8 mouse cellular contexts compared by ENCODE assay signal in genomic region chr7:79578851-79579241, GRCm38 (mm10). TPM values are rescaled to one million over a fixed set of nuclear protein-coding genes. Genes with fewer than 3 reads are reported as not detected.
DNase-seq lines count a peak whose midpoint lies in the region; ATAC-seq and TF ChIP-seq lines count a peak whose summit lies in the region.

No protein-coding gene starts in this region.

- no peak for DNase-seq in layer of hippocampus, adult 2 months (ENCODE audit: low spot score in 2 of 2)
- no peak for DNase-seq in layer of hippocampus, adult 9-10 months (ENCODE audit: low spot score)
- DNase-seq in brain, embryonic 14.5 days (ENCODE audit: low read depth): peak; percentile 96
- DNase-seq in heart, postnatal 0 days (ENCODE audit: low spot score): no peak
- no peak for DNase-seq in spleen, postnatal 14 days (ENCODE audit: low spot score in 2 of 2)
- DNase-seq in adrenal gland, adult 18-20 months (ENCODE audit: low spot score in 2 of 2): no peak

- TF ChIP-seq POLR2A in brain, embryonic 14.5 days (IDR thresholded peaks at IDR 0.05; ENCODE audit: borderline replicate concordance, extremely low read depth, insufficient read depth, insufficient read length, poor library complexity, severe bottlenecking): 0 out of 2 replicates have a peak, but pooled peaks have one; percentile 16
- TF ChIP-seq POLR2A in small intestine, adult 2 months (IDR thresholded peaks at IDR 0.05; ENCODE audit: low read depth, low read length): no peak

- H3K27ac ChIP-seq in layer of hippocampus, adult 2 months: peak overlapping the region; percentile 89
- no peak overlapping the region for H3K27ac ChIP-seq in heart, postnatal 0 days (ENCODE audit: low read depth)
- H3K27ac ChIP-seq in liver, embryonic 12.5 days: no peak overlapping the region
- H3K27ac ChIP-seq in small intestine, adult 2 months (ENCODE audit: insufficient read depth, low read depth, low read length): no peak overlapping the region

- H3K9me3 ChIP-seq in heart, postnatal 0 days (replicated peaks; ENCODE audit: control insufficient read depth, low read length): no peaks in the 10 kb centered on the region
- H3K9me3 ChIP-seq in liver, embryonic 12.5 days (replicated peaks): no peaks in the 10 kb centered on the region

- WGBS in heart, postnatal 0 days: 2% methylated on average over 20 of the region's 20 CpGs
- 3% methylated on average over 20 of the region's 20 CpGs for WGBS in liver, embryonic 12.5 days (ENCODE audit: insufficient replicate concordance)
- WGBS in small intestine, adult 2 months: 6% methylated on average over 20 of the region's 20 CpGs

- H3K4me1 ChIP-seq in heart, postnatal 0 days (ENCODE audit: control insufficient read depth, insufficient read depth): peaks cover 23% of the 10 kb centered on the region
- peaks cover 11% of the 10 kb centered on the region for H3K4me1 ChIP-seq in liver, embryonic 12.5 days
- no peaks in the 10 kb centered on the region for H3K4me1 ChIP-seq in small intestine, adult 2 months (ENCODE audit: control insufficient read depth, insufficient read depth, insufficient read length, low read length)

- no peaks in the 10 kb centered on the region for H3K36me3 ChIP-seq in heart, postnatal 0 days (replicated peaks; ENCODE audit: control insufficient read depth, insufficient read depth, low read length)
- H3K36me3 ChIP-seq in liver, embryonic 12.5 days: no peaks in the 10 kb centered on the region
- no peaks in the 10 kb centered on the region for H3K36me3 ChIP-seq in small intestine, adult 2 months (ENCODE audit: control insufficient read depth, insufficient read depth, low read length)

- peaks cover 57% of the 10 kb centered on the region for H3K27me3 ChIP-seq in heart, postnatal 0 days (ENCODE audit: control insufficient read depth, insufficient read depth, low read length)
- H3K27me3 ChIP-seq in liver, embryonic 12.5 days (replicated peaks): peaks cover 98% of the 10 kb centered on the region
- peaks cover 19% of the 10 kb centered on the region; the same call in 1 of the 2 replicates for H3K27me3 ChIP-seq in small intestine, adult 2 months (ENCODE audit: control insufficient read depth, insufficient read depth, low read length)

- peak overlapping the region; percentile 32; the same call in 1 of the 2 replicates for H3K9ac ChIP-seq in heart, postnatal 0 days (replicated peaks; ENCODE audit: low read depth, low read length)
- no peak overlapping the region; the same call in 1 of the 2 replicates for H3K9ac ChIP-seq in liver, embryonic 12.5 days

- no peak for TF ChIP-seq CTCF in layer of hippocampus, adult 2 months (conservative IDR thresholded peaks at IDR 0.05)
- TF ChIP-seq CTCF in brain, embryonic 14.5 days (IDR thresholded peaks at IDR 0.05; ENCODE audit: borderline replicate concordance, extremely low read depth, insufficient read depth, insufficient read length): no peak
- TF ChIP-seq CTCF in heart, postnatal 0 days (IDR thresholded peaks at IDR 0.05; ENCODE audit: low read depth): no peak
- no peak for TF ChIP-seq CTCF in small intestine, adult 2 months (IDR thresholded peaks at IDR 0.05; ENCODE audit: extremely low read depth, insufficient read length, insufficient replicate concordance, low read depth, low read length)

- H3K4me2 ChIP-seq in heart, postnatal 0 days (ENCODE audit: low read depth, low read length): peak overlapping the region; percentile 60
- peak overlapping the region; percentile 51 for H3K4me2 ChIP-seq in liver, embryonic 12.5 days

- ATAC-seq in heart, postnatal 0 days (ENCODE audit: insufficient read depth, low read depth): peak; percentile 44; the same call in 1 of the 2 replicates
- ATAC-seq in liver, embryonic 12.5 days: no peak

- TF ChIP-seq EP300 in heart, postnatal 0 days (IDR thresholded peaks at IDR 0.05; ENCODE audit: low read depth): no peak

- 0 out of 2 replicates have a peak overlapping the region, but pooled peaks have one; percentile 11 for H3K4me3 ChIP-seq in layer of hippocampus, adult 2 months
- H3K4me3 ChIP-seq in heart, postnatal 0 days (ENCODE audit: low read depth, low read length): peak overlapping the region; percentile 21
- peak overlapping the region; percentile 22 for H3K4me3 ChIP-seq in liver, embryonic 12.5 days
- H3K4me3 ChIP-seq in small intestine, adult 2 months (ENCODE audit: low read depth, low read length): peak overlapping the region; percentile 19; the same call in 1 of the 2 replicates

RNA-seq across cellular contexts. Expression of gene Rhcg, which starts 38.6 kb away (rescaled TPM):
- total RNA-seq in layer of hippocampus, adult 2 months (2021): 1 to 10 TPM; 1.1 to 1.2 TPM
- polyA plus RNA-seq in brain, embryonic 14.5 days (2012; rRNA removed): 1.6 and 3.0 TPM in 2 replicates
- 0.04 and 0.19 TPM in 2 replicates for total RNA-seq in heart, postnatal 0 days (2014; rRNA removed; ENCODE audit: low replicate concordance)
- polyA plus RNA-seq in heart, postnatal 0 days (2015; fragmentation: Nextera tagmentation; extraction: Ambion mirVana): 0.40 and 0.44 TPM in 2 replicates
- polyA plus RNA-seq in liver, embryonic 12.5 days (2016; fragmentation: Nextera tagmentation; extraction: Ambion mirVana): not detected in 2 replicates
- polyA plus RNA-seq in small intestine, adult 2 months (2012; rRNA removed): not detected in 2 replicates
- 10 to 100 TPM; 13.8 to 22.0 TPM for total RNA-seq in adrenal gland, adult 18-20 months (2021)
